Comparison of ENCODE assay signal across 8 mouse cellular contexts in the genomic region with DNA sequence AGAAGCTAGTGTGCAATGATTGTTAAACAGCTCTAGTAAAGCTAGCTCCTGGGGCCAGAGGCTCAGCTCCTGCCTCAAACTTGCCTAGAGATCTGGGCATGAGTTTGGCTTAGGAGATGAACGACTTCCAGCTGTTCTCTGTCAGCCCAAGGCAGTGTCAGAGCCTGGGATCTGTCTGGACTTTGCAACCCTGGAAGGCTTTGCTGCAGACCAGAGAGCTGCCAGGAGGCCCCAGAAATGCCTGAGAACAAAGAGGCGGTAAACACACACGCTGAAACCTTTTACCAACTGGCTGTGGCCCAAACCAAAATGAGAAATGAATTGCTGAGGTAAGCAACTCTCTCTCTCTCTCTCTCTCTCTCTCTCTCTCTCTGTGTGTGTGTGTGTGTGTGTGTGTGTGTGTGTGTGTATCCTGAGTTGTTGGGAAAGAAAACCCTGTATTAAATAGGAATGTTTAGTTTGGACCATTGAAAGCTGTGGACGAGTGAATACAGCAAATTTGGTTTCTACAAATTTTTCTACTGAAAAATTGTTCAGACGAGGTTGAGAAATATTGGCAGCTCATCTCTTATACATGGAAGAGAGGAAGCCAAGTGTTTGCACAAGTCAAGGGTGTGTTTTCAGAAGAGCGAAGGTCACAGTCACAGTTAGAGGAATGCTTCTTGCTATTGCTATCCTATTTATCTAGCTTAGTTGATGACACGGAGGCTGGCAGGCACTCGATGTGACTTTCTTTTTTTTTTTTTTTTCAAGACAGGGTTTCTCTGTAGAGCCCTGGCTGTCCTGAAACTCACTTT.
DNase-seq lines count a peak whose midpoint lies in the region.

No protein-coding gene starts in this region.

- peak; percentile 92 for DNase-seq in 3T3-L1 (ENCODE audit: low read depth, low spot score)
- DNase-seq in adrenal gland, postnatal 36 days = peak; percentile 48 to 64
- DNase-seq in heart, adult 9 months (ENCODE audit: low spot score in 2 of 2) = peak; percentile 64 to 76
- DNase-seq in kidney, adult 9 months = peak; percentile 82
- DNase-seq in lung, postnatal 25 days (ENCODE audit: low spot score) = peak; percentile 68
- no peak for DNase-seq in frontal cortex, adult 2 months (ENCODE audit: extremely low spot score in 1 of 2, low spot score in 1 of 2)
- no peak for DNase-seq in cerebellum, adult 9-10 months
- DNase-seq in layer of hippocampus, adult 18-20 months (ENCODE audit: low spot score in 2 of 2) = no peak

Comparison
In these comparisons a context has a peak if more than half of its experiments do, and no peak if none do; other contexts are left out.
1. DNase-seq: peak in 3T3-L1 (single experiment), adrenal gland, postnatal 36 days (2 of 2), heart, adult 9 months (2 of 2), kidney, adult 9 months (single experiment) and lung, postnatal 25 days (single experiment); none in frontal cortex, adult 2 months (0 of 2), cerebellum, adult 9-10 months (single experiment) and layer of hippocampus, adult 18-20 months (0 of 2).